Mouse (Mus musculus): ENCODE results near the gene Smarcad1. TPM values are rescaled to one million over a fixed set of nuclear protein-coding genes. Genes with fewer than 3 reads are reported as not detected.
"Not testable (repeated sequence)": the region's sequence is repeated elsewhere in the genome, so short reads cannot be mapped to it uniquely, and the experiment has no call there.

The Smarcad1 gene
- total RNA-seq (2021) = 10 to 100 TPM; 14.1 to 16.3 TPM
- polyA plus RNA-seq (2012; rRNA removed) = 7.8 and 13.2 TPM in 2 replicates
- long read RNA-seq, full-length matches to known transcripts = 3 of 4 reads
- long read RNA-seq, partial matches to known transcripts = 0 of 4 reads
- long read RNA-seq, other reads (novel, unspliced or antisense) = 1 of 4 reads

DNA sequence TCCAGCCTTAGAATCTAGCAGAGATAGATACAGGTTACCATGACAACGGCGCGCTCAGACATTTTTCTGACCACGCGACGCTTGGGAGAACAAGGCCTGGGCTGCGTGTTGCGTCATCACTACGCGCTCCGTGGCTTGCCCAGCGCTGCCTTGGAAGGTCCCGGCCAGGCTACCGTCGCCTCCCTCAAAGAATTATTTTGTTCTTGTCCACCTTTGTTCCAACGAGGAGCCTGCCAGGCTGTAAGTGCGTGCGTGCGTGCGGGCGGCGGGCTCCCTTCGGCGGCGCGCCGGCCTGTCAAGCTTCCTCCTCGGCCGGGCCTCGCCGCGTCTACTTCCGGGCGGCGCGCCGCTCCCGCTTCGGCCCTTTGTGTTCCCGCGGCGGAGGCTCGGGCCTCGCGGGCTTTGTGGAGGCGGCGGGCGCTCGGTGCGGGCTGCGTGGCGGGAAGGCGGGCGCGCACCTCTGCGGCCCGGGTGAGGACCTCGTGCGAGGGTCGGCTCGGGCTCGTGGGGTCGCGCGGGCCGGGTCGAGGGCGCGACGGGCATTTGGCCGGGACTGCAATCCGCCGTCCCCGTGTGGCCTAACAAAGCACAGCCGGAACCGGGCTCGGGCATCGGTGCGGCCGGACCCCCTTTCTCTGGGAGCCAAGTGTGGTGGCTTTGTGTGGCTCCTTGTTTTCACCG is at the start of gene Smarcad1:
Gene Smarcad1, plus strand, starts transcription at position 93 of the 681 bp plus-strand sequence.
- TF ChIP-seq EP300 (IDR thresholded peaks at IDR 0.05; ENCODE audit: insufficient read depth, low read depth, low read length) = 0 out of 2 replicates have a peak, but pooled peaks have one; percentile 9
- peak; percentile 49; the same call in 1 of the 2 replicates for TF ChIP-seq POLR2A (IDR thresholded peaks at IDR 0.05; ENCODE audit: insufficient read depth, low read depth, low read length)
- TF ChIP-seq CTCF (IDR thresholded peaks at IDR 0.05) = no peak; the same call in 1 of the 2 replicates
- Histone ChIP-seq H3K27me3 (ENCODE audit: control insufficient read depth, insufficient read depth, low read length) (no peaks in the 10 kb centered on the region), H3K4me1 (ENCODE audit: control insufficient read depth, insufficient read depth, low read length) (peaks cover 6% of the 10 kb centered on the region), H3K79me2 (replicated peaks; ENCODE audit: control insufficient read depth, insufficient read depth, low read length) (no peaks in the 10 kb centered on the region; the same call in 1 of the 2 replicates), H3K27ac (peak within 1 kb of the TSS; percentile 89), H3K4me3 (peak within 1 kb of the TSS; percentile 84), H3K36me3 (ENCODE audit: control insufficient read depth, insufficient read depth, low read length) (peaks cover 2% of the 10 kb centered on the region), H3K9ac (ENCODE audit: low read depth, low read length) (peak within 1 kb of the TSS; percentile 97)
- peak; percentile 91 to 92 for DNase-seq
- intact Hi-C loops (cut with DNase I) = loop anchor here (5.0 kb wide), 1 partner anchor 1490 kb away; no protein-coding TSS in a partner anchor
- WGBS = under 1% methylated on average over 81 of the region's 81 CpGs

GRCm38 (mm10) chr6:64996824-64997421 is 45.5 kb upstream of the Smarcad1 start:
- Histone ChIP-seq H3K4me3 (no peak overlapping the region), H3K79me2 (replicated peaks; ENCODE audit: control insufficient read depth, insufficient read depth, low read length) (no peaks in the 10 kb centered on the region), H3K27me3 (ENCODE audit: control insufficient read depth, insufficient read depth, low read length) (no peaks in the 10 kb centered on the region), H3K27ac (no peak overlapping the region), H3K9ac (ENCODE audit: low read depth, low read length) (no peak overlapping the region), H3K36me3 (ENCODE audit: control insufficient read depth, insufficient read depth, low read length) (no peaks in the 10 kb centered on the region), H3K4me1 (ENCODE audit: control insufficient read depth, insufficient read depth, low read length) (no peaks in the 10 kb centered on the region)
- intact Hi-C loops (cut with DNase I) = no loop called here
- WGBS = 35% methylated on average over 13 of the region's 13 CpGs
- TF ChIP-seq CTCF (IDR thresholded peaks at IDR 0.05) = 0 out of 2 replicates have a peak, but pooled peaks have one; percentile 14
- TF ChIP-seq POLR2A (IDR thresholded peaks at IDR 0.05; ENCODE audit: insufficient read depth, low read depth, low read length) = no peak
- no peak for DNase-seq

DNA sequence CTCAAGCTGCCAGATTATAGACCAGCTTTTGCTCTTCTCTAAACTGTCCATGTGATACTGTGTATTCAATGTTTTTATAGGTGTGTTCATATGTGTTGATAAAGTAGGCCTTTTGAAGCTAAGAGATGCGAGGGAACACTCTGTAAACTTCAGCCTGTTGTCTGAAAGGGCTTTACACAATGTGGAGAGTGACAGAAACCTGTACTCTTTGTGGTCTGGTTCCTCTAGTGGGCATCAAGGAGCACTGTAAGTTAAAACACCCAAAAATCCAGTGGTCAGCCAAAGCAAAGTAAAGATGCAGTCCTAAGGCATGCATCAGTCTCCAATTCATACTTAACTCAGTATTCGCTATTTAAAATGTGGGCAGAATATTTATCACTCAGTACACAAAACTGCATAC is 44.6 kb upstream of the Smarcad1 start:
- H3K27ac ChIP-seq = no peak overlapping the region
- WGBS = 74% methylated on average over 2 of the region's 2 CpGs
- H3K79me2 ChIP-seq (replicated peaks; ENCODE audit: control insufficient read depth, insufficient read depth, low read length) = no peaks in the 10 kb centered on the region
- no peaks in the 10 kb centered on the region for H3K4me1 ChIP-seq (ENCODE audit: control insufficient read depth, insufficient read depth, low read length)
- H3K9ac ChIP-seq (ENCODE audit: low read depth, low read length) = no peak overlapping the region
- no peaks in the 10 kb centered on the region for H3K36me3 ChIP-seq (ENCODE audit: control insufficient read depth, insufficient read depth, low read length)
- no peaks in the 10 kb centered on the region for H3K27me3 ChIP-seq (ENCODE audit: control insufficient read depth, insufficient read depth, low read length)
- TF ChIP-seq CTCF (IDR thresholded peaks at IDR 0.05) = peak; percentile 34
- no peak for TF ChIP-seq POLR2A (IDR thresholded peaks at IDR 0.05; ENCODE audit: insufficient read depth, low read depth, low read length)
- no peak overlapping the region for H3K4me3 ChIP-seq
- no peak for DNase-seq
- intact Hi-C loops (cut with DNase I) = no loop called here

DNA sequence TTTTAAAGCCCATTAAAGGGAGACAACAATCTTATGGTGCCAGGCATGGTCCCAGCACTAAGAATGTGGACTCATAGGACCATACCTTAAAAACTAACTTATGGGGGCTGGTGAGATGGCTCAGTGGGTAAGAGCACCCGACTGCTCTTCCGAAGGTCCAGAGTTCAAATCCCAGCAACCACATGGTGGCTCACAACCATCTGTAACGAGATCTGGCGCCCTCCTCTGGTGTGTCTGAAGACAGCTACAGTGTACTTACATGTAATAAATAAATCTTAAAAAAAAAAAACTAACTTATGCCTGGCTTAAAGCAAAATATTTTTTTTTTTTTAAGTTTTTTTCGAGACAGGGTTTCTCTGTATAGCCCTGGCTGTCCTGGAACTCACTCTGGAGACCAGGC is 41.6 kb upstream of the Smarcad1 start:
- intact Hi-C loops (cut with DNase I); H3K4me3 ChIP-seq; H3K36me3 ChIP-seq (ENCODE audit: control insufficient read depth, insufficient read depth, low read length); H3K4me1 ChIP-seq (ENCODE audit: control insufficient read depth, insufficient read depth, low read length); H3K9ac ChIP-seq (ENCODE audit: low read depth, low read length); H3K79me2 ChIP-seq (replicated peaks; ENCODE audit: control insufficient read depth, insufficient read depth, low read length); DNase-seq; H3K27me3 ChIP-seq (ENCODE audit: control insufficient read depth, insufficient read depth, low read length); H3K27ac ChIP-seq: not testable (repeated sequence)
- 64% methylated on average over 5 of the region's 5 CpGs for WGBS

- H3K4me1 ChIP-seq (ENCODE audit: control insufficient read depth, insufficient read depth, low read length) = no peaks in the 10 kb centered on the region
- no peaks in the 10 kb centered on the region for H3K27me3 ChIP-seq (ENCODE audit: control insufficient read depth, insufficient read depth, low read length)
- no peak for TF ChIP-seq EP300 (IDR thresholded peaks at IDR 0.05; ENCODE audit: insufficient read depth, low read depth, low read length)
- no peak for TF ChIP-seq CTCF (IDR thresholded peaks at IDR 0.05)
- no peak for TF ChIP-seq POLR2A (IDR thresholded peaks at IDR 0.05; ENCODE audit: insufficient read depth, low read depth, low read length)
- H3K4me3 ChIP-seq = no peak overlapping the region
- H3K27ac ChIP-seq = no peak overlapping the region
- no peak for DNase-seq
- H3K79me2 ChIP-seq (replicated peaks; ENCODE audit: control insufficient read depth, insufficient read depth, low read length) = no peaks in the 10 kb centered on the region
- 74% methylated on average over 3 of the region's 3 CpGs for WGBS
- intact Hi-C loops (cut with DNase I) = no loop called here
- H3K9ac ChIP-seq (ENCODE audit: low read depth, low read length) = no peak overlapping the region
- H3K36me3 ChIP-seq (ENCODE audit: control insufficient read depth, insufficient read depth, low read length) = no peaks in the 10 kb centered on the region
Observed at GRCm38 (mm10) chr6:65002196-65002595, 40.2 kb upstream of the Smarcad1 start.

DNA sequence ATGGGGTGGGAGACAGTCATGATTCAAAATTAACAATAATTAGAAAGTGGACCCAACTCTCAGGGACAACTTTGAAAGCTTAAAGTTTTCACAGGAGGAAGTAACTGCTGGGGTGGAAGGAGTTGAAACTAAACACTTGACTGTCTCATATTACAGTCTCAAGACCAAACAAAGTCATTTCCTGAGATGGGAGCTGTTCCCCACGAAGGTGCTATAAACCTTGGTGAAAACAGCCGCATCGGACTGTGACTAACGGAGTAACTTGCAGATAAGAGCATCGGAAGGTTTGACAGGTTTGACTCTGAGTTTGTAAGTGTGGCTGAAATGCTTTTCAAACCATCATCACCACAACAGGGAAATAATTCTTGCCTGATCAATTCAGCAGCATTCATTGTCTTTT is 33.5 kb upstream of the Smarcad1 start:
- H3K27ac ChIP-seq = no peak overlapping the region
- H3K79me2 ChIP-seq (replicated peaks; ENCODE audit: control insufficient read depth, insufficient read depth, low read length) = no peaks in the 10 kb centered on the region
- 22% methylated on average over 5 of the region's 5 CpGs for WGBS

More for the DNA sequence above, 33.5 kb upstream of the Smarcad1 start:
- intact Hi-C loops (cut with DNase I) = no loop called here
- Histone ChIP-seq H3K4me3 (no peak overlapping the region), H3K27me3 (ENCODE audit: control insufficient read depth, insufficient read depth, low read length) (no peaks in the 10 kb centered on the region), H3K36me3 (ENCODE audit: control insufficient read depth, insufficient read depth, low read length) (no peaks in the 10 kb centered on the region), H3K9ac (ENCODE audit: low read depth, low read length) (no peak overlapping the region), H3K4me1 (ENCODE audit: control insufficient read depth, insufficient read depth, low read length) (no peaks in the 10 kb centered on the region)
- TF ChIP-seq CTCF (IDR thresholded peaks at IDR 0.05) (no peak), EP300 (IDR thresholded peaks at IDR 0.05; ENCODE audit: insufficient read depth, low read depth, low read length) (no peak), POLR2A (IDR thresholded peaks at IDR 0.05; ENCODE audit: insufficient read depth, low read depth, low read length) (no peak)
- DNase-seq = no peak

Data from heart, adult 2 months (tissue).